Mouse (Mus musculus): ENCODE data around the gene Htra2. TPM values are rescaled to one million over a fixed set of nuclear protein-coding genes. Genes with fewer than 3 reads are reported as not detected.

The Htra2 gene
- polyA plus RNA-seq, 1 experiment from 2014 or later: 76.6 TPM

GRCm38 (mm10) chr6:83086121-83087035 lies 31.3 kb upstream of the Htra2 start, which contains the start of gene Lbx2:
TSS of gene Lbx2 (plus strand) at chr6:83086367.
- Histone ChIP-seq H3K9me3 (no peaks in the 10 kb centered on the region), H3K36me3 (0 out of 2 replicates have a peak, but pooled peaks cover under 1% of the 10 kb centered on the region), H3K27me3 (peaks cover 79% of the 10 kb centered on the region), H3K9ac (no peak within 1 kb of the TSS), H3K27ac (no peak within 1 kb of the TSS), H3K4me1 (peaks cover 16% of the 10 kb centered on the region), H3K4me2 (peak within 1 kb of the TSS; percentile 51), H3K4me3 (peak within 1 kb of the TSS; percentile 32)
- WGBS: 3% methylated on average over 42 of the region's 42 CpGs
- no peak for ATAC-seq (ENCODE audit: borderline replicate concordance, extremely low read depth, low FRiP score, low TSS enrichment)

GRCm38 (mm10) chr6:83084477-83084876 lies 29.4 kb upstream of the Htra2 start:
- WGBS: 6% methylated on average over 6 of the region's 6 CpGs
- H3K4me2 ChIP-seq: no peak overlapping the region
- no peak overlapping the region for H3K9ac ChIP-seq
- H3K27ac ChIP-seq: no peak overlapping the region
- peaks cover 15% of the 10 kb centered on the region for H3K36me3 ChIP-seq
- ATAC-seq (ENCODE audit: borderline replicate concordance, extremely low read depth, low FRiP score, low TSS enrichment): no peak
- no peak overlapping the region for H3K4me3 ChIP-seq
- peaks cover 70% of the 10 kb centered on the region for H3K27me3 ChIP-seq
- H3K4me1 ChIP-seq: peaks cover 17% of the 10 kb centered on the region
- H3K9me3 ChIP-seq: no peaks in the 10 kb centered on the region

GRCm38 (mm10) chr6:83083497-83083896 lies 28.4 kb upstream of the Htra2 start:
- H3K4me3 ChIP-seq: no peak overlapping the region
- peaks cover 24% of the 10 kb centered on the region for H3K4me1 ChIP-seq
- no peak overlapping the region for H3K4me2 ChIP-seq
- no peak overlapping the region for H3K9ac ChIP-seq
- peaks cover 15% of the 10 kb centered on the region for H3K36me3 ChIP-seq
- ATAC-seq (ENCODE audit: borderline replicate concordance, extremely low read depth, low FRiP score, low TSS enrichment): no peak
- WGBS: 20% methylated on average over 5 of the region's 5 CpGs
- H3K27ac ChIP-seq: no peak overlapping the region
- peaks cover 62% of the 10 kb centered on the region for H3K27me3 ChIP-seq
- no peaks in the 10 kb centered on the region for H3K9me3 ChIP-seq

DNA sequence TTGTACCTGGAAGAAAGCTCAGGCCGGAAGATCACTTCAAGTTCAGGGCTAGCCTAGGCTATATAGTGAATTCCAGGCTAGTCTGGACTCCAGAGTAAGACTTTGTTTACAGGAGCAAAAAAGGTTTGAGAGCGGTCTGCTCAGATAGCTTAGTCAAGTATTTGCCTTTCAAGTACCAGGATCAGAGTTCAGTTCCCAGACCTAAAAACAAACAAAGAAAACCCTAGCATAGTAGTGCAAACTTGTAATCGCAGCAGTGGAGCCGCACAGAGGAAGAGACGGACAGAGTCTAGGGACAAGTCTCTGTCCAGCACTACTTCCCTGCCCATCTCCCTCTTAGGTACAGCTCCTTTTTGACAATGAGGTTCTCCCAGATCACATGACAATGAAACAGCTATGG lies 25.1 kb upstream of the Htra2 start:
- H3K9me3 ChIP-seq: no peaks in the 10 kb centered on the region
- 80% methylated on average over 5 of the region's 5 CpGs for WGBS
- peaks cover 14% of the 10 kb centered on the region for H3K4me1 ChIP-seq
- H3K27ac ChIP-seq: no peak overlapping the region
- no peak for ATAC-seq (ENCODE audit: borderline replicate concordance, extremely low read depth, low FRiP score, low TSS enrichment)
- H3K27me3 ChIP-seq: peaks cover 48% of the 10 kb centered on the region
- H3K36me3 ChIP-seq: peaks cover 15% of the 10 kb centered on the region
- no peak overlapping the region for H3K4me3 ChIP-seq
- H3K9ac ChIP-seq: no peak overlapping the region
- no peak overlapping the region for H3K4me2 ChIP-seq

GRCm38 (mm10) chr6:83078324-83078858 lies 23.3 kb upstream of the Htra2 start:
- H3K4me2 ChIP-seq: peak overlapping the region; percentile 97
- H3K4me3 ChIP-seq: peak overlapping the region; percentile 79
- peak overlapping the region; percentile 86 for H3K27ac ChIP-seq
- ATAC-seq (ENCODE audit: borderline replicate concordance, extremely low read depth, low FRiP score, low TSS enrichment): peak; percentile 93
- peaks cover 15% of the 10 kb centered on the region for H3K36me3 ChIP-seq
- H3K9ac ChIP-seq: peak overlapping the region; percentile 88
- WGBS: under 1% methylated on average over 46 of the region's 46 CpGs
- peaks cover 48% of the 10 kb centered on the region for H3K27me3 ChIP-seq
- H3K4me1 ChIP-seq: peaks cover 14% of the 10 kb centered on the region
- no peaks in the 10 kb centered on the region for H3K9me3 ChIP-seq

GRCm38 (mm10) chr6:83077630-83078323 lies 22.7 kb upstream of the Htra2 start, which contains the start of gene Pcgf1:
TSS of gene Pcgf1 (plus strand) at chr6:83077869.
- Histone ChIP-seq H3K36me3 (peaks cover 15% of the 10 kb centered on the region), H3K27me3 (peaks cover 48% of the 10 kb centered on the region), H3K4me3 (peak within 1 kb of the TSS; percentile 79), H3K27ac (peak within 1 kb of the TSS; percentile 86), H3K4me2 (peak within 1 kb of the TSS; percentile 97), H3K9ac (peak within 1 kb of the TSS; percentile 88), H3K9me3 (no peaks in the 10 kb centered on the region), H3K4me1 (peaks cover 14% of the 10 kb centered on the region)
- under 1% methylated on average over 54 of the region's 54 CpGs for WGBS
- ATAC-seq (ENCODE audit: borderline replicate concordance, extremely low read depth, low FRiP score, low TSS enrichment): peak; percentile 62; the same call in 1 of the 2 replicates

- H3K4me3 ChIP-seq: no peak overlapping the region
- ATAC-seq (ENCODE audit: borderline replicate concordance, extremely low read depth, low FRiP score, low TSS enrichment): no peak
- peaks cover 2% of the 10 kb centered on the region for H3K36me3 ChIP-seq
- no peaks in the 10 kb centered on the region for H3K9me3 ChIP-seq
- H3K27ac ChIP-seq: no peak overlapping the region
- H3K27me3 ChIP-seq: peaks cover 71% of the 10 kb centered on the region
- WGBS: 15% methylated on average over 2 of the region's 2 CpGs
- H3K4me2 ChIP-seq: no peak overlapping the region
- H3K4me1 ChIP-seq: peaks cover 24% of the 10 kb centered on the region
- H3K9ac ChIP-seq: no peak overlapping the region
Observed at GRCm38 (mm10) chr6:83074979-83075378, 19.9 kb upstream of the Htra2 start.

DNA sequence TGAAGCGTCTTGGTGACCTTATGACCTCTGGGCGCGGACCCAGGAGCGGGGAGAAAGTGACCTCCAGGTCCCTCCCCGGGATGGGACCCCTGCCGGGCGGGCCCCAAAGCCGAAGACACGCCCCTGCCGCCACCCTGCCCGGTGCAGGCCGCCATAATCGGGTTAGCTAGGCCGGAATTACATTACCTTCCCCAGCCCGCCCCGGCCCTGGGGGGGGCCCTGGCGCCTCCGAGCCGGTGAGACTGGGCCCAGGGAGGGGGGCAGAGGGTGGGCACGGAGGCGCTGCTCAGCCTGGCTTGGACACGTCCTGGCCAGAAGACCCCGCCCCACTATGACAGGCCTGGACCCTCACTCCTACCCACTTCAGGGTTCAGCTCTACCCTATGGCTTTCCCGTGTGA lies 16.1 kb upstream of the Htra2 start:
- Histone ChIP-seq H3K9ac (no peak overlapping the region), H3K4me1 (peaks cover 25% of the 10 kb centered on the region), H3K27ac (no peak overlapping the region), H3K36me3 (no peaks in the 10 kb centered on the region), H3K4me2 (no peak overlapping the region), H3K9me3 (no peaks in the 10 kb centered on the region), H3K4me3 (no peak overlapping the region), H3K27me3 (peaks cover 100% of the 10 kb centered on the region)
- WGBS: 1% methylated on average over 19 of the region's 24 CpGs
- ATAC-seq (ENCODE audit: borderline replicate concordance, extremely low read depth, low FRiP score, low TSS enrichment): peak; percentile 30

DNA sequence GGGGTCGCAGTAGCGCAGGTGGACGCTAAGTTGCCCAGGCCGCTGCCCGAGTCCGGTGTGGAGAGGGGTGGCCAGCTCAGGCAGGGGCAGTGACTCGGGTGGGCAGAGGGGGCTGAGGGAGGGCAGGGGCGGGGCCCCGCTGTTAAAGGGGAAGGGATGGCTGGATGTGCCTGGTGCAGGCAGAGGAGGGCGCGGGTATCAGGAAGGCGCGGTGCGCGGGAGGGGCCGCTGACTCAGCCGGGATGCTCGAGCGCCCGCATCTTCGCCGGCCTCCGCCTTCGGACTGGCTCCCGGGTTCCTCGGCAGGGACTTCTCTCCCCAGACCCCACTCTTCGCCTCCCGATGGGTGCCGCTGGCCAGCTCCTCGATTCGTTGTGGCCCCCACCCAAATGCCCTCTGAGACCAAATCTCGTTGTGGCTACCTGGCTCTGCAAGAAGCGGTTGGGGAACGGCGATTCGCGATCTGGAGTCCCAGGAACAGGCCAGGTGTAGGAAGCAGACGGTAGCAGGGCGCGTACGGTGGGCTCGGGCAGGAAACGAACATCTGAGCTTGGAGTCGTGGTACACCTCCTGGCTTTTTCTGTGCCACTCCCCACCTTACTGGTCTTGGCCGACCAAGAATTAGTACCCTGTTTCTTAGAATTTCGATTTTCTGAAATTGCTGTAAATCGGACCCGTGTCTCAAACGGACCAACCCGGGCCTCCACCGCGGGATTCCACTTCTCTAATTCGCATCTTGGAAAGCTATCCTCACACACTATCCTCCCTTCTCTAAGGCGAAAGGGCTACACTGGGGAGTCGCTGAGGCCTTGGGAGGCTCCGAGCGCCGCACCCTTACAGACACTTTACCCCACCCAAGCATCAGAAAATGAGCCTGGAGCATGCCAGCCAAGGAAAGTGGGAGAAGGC lies 15.5 kb upstream of the Htra2 start:
- Histone ChIP-seq H3K9ac (no peak overlapping the region), H3K27me3 (peaks cover 100% of the 10 kb centered on the region), H3K9me3 (no peaks in the 10 kb centered on the region), H3K4me2 (peak overlapping the region; percentile 34), H3K4me3 (peak overlapping the region; percentile 15), H3K4me1 (peaks cover 25% of the 10 kb centered on the region), H3K36me3 (no peaks in the 10 kb centered on the region), H3K27ac (no peak overlapping the region)
- WGBS: under 1% methylated on average over 57 of the region's 58 CpGs
- ATAC-seq (ENCODE audit: borderline replicate concordance, extremely low read depth, low FRiP score, low TSS enrichment): peak; percentile 40; the same call in 1 of the 2 replicates

- WGBS: 0% methylated on average over 10 of the region's 10 CpGs
- H3K9ac ChIP-seq: no peak within 1 kb of the TSS
- no peak within 1 kb of the TSS for H3K27ac ChIP-seq
- H3K4me3 ChIP-seq: peak within 1 kb of the TSS; percentile 29
- H3K27me3 ChIP-seq: peaks cover 100% of the 10 kb centered on the region
- H3K36me3 ChIP-seq: no peaks in the 10 kb centered on the region
- no peaks in the 10 kb centered on the region for H3K9me3 ChIP-seq
- peaks cover 25% of the 10 kb centered on the region for H3K4me1 ChIP-seq
- H3K4me2 ChIP-seq: peak within 1 kb of the TSS; percentile 52
- no peak for ATAC-seq (ENCODE audit: borderline replicate concordance, extremely low read depth, low FRiP score, low TSS enrichment)
Observed at GRCm38 (mm10) chr6:83070247-83070310, 15.0 kb upstream of the Htra2 start, which contains the start of gene Tlx2. TSS of gene Tlx2 (minus strand) at chr6:83070293.

DNA sequence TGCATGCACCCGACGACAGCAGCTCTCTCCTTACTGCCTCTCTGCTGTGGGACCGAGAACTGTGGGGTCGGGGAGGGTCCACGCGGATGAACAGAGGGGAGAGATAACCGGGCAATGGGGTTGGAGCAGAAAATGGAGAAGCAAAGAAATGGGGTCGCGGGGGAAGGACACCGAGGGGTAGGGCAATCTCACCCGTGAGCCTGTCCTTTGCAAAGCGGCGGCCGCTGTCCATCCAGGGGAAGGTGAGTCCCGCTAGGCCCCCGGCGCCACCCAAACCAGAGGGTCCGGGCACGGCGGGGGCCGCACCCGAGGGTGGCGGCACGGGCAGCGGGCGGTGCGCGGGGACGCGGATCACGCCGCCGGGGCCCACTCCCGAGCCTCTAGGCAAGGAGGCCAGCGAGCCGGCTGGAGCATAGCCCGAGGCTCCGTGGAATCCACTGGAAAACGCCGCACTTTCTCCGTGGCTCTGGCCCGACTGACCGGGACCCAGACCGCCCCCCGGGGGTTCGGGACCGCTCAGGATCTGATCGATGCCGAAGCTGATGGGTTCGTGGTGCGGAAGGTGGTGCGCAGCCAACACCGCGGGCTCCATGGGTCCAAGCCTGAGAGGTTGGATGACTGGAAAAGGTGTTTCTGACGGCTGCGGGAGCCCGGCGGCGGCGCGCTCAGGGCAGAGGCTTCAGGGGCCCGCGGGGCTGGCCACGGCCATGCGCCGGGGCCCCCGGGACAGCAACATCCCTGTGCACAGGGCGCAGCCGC lies 14.6 kb upstream of the Htra2 start:
- H3K4me2 ChIP-seq: peak overlapping the region; percentile 34

More for the DNA sequence above, 14.6 kb upstream of the Htra2 start:
- Histone ChIP-seq H3K4me3 (peak overlapping the region; percentile 29), H3K27ac (no peak overlapping the region), H3K27me3 (peaks cover 100% of the 10 kb centered on the region), H3K9me3 (no peaks in the 10 kb centered on the region), H3K4me1 (peaks cover 25% of the 10 kb centered on the region), H3K36me3 (no peaks in the 10 kb centered on the region), H3K9ac (no peak overlapping the region)
- ATAC-seq (ENCODE audit: borderline replicate concordance, extremely low read depth, low FRiP score, low TSS enrichment): no peak
- 1% methylated on average over 68 of the region's 69 CpGs for WGBS

Data from lung, embryonic 15.5 days (tissue).